Mouse (Mus musculus) spleen, adult 2 months (tissue): ENCODE measurements around the gene Cutal.

Source experiments
- CTCF ChIP-seq: fragments of 200-500 bp; IDR thresholded peaks from 2 replicates; pipeline ENCODE4 v1.5.1; 2011; ENCODE audit warnings: mild to moderate bottlenecking, inconsistent platforms; ENCODE audit not compliant: insufficient read depth, insufficient read length, insufficient replicate concordance; ENCODE audit errors: extremely low read depth
- POLR2A ChIP-seq: fragments of 200-500 bp; IDR thresholded peaks from 2 replicates; pipeline ENCODE4 v1.6.1; 2011; ENCODE audit warnings: low read depth, low read length, inconsistent platforms

DNA sequence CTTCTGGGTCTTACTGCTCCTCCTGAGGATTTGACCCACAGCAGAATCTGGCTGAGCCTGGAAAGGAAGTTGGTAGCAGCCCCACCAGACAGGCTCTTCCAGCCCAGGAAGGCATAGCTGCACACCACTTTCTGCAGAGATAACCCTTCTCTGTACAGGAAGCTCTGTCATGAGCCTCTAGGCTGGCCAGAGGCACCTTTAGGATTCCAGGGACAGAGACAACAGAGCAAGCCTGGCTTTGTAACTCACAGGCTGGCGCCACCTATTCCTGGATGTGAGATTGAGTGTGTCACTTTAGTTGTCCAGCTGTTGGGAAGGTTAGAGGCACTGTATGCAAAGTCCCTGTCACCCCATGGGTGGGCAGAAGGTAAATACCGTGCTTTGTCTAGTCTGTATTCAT, 40.9 kb downstream of the Cutal start:
- no peak for TF ChIP-seq POLR2A
- TF ChIP-seq CTCF, result no peak
